Mouse (Mus musculus): ENCODE measurements around the gene Ddx43. TPM values are rescaled to one million over a fixed set of nuclear protein-coding genes. Genes with fewer than 3 reads are reported as not detected.

The Ddx43 gene
- total and polyA plus RNA-seq, 2 experiments from 2014 or later = 0.31 TPM; not detected in 1

GRCm38 (mm10) chr9:78427362-78427781 is 31.8 kb downstream of the Ddx43 start:
- Histone ChIP-seq H3K4me1 (ENCODE audit: insufficient read depth, low read length) (no peaks in the 10 kb centered on the region), H3K9me3 (ENCODE audit: low read length) (no peaks in the 10 kb centered on the region), H3K27ac (ENCODE audit: low read depth, low read length) (no peak overlapping the region), H3K27me3 (ENCODE audit: insufficient read depth, low read length) (no peaks in the 10 kb centered on the region), H3K36me3 (ENCODE audit: insufficient read depth, low read length) (no peaks in the 10 kb centered on the region), H3K4me3 (ENCODE audit: low read depth, low read length) (peak overlapping the region; percentile 32), H3K9ac (replicated peaks; ENCODE audit: low read length, poor library complexity, severe bottlenecking) (0 out of 2 replicates have a peak overlapping the region, but pooled peaks have one; percentile 14), H3K4me2 (ENCODE audit: low read depth, low read length, poor library complexity, severe bottlenecking) (peak overlapping the region; percentile 57)
- 41% methylated on average over 23 of the region's 27 CpGs for WGBS
- TF ChIP-seq CTCF (IDR thresholded peaks at IDR 0.05) = no peak
- ATAC-seq (ENCODE audit: low FRiP score) = peak; percentile 44; the same call in 1 of the 2 replicates
- no peak for DNase-seq (ENCODE audit: low spot score)

- no peak for ATAC-seq (ENCODE audit: low FRiP score)
Observed at GRCm38 (mm10) chr9:78428185-78428584, 32.6 kb downstream of the Ddx43 start.

GRCm38 (mm10) chr9:78428870-78429432 is 33.4 kb downstream of the Ddx43 start:
- 83% methylated on average over 4 of the region's 4 CpGs for WGBS
- H3K27ac ChIP-seq (ENCODE audit: low read depth, low read length) = no peak overlapping the region
- no peak overlapping the region for H3K9ac ChIP-seq (replicated peaks; ENCODE audit: low read length, poor library complexity, severe bottlenecking)
- ATAC-seq (ENCODE audit: low FRiP score) = 0 out of 2 replicates have a peak, but pooled peaks have one; percentile 34
- H3K9me3 ChIP-seq (ENCODE audit: low read length) = no peaks in the 10 kb centered on the region
- H3K4me3 ChIP-seq (ENCODE audit: low read depth, low read length) = no peak overlapping the region
- DNase-seq (ENCODE audit: low spot score) = no peak
- no peaks in the 10 kb centered on the region for H3K36me3 ChIP-seq (ENCODE audit: insufficient read depth, low read length)
- H3K27me3 ChIP-seq (ENCODE audit: insufficient read depth, low read length) = no peaks in the 10 kb centered on the region
- no peak for TF ChIP-seq CTCF (IDR thresholded peaks at IDR 0.05)
- no peaks in the 10 kb centered on the region for H3K4me1 ChIP-seq (ENCODE audit: insufficient read depth, low read length)
- H3K4me2 ChIP-seq (ENCODE audit: low read depth, low read length, poor library complexity, severe bottlenecking) = no peak overlapping the region

More at GRCm38 (mm10) chr9:78428185-78428584, 32.6 kb downstream of the Ddx43 start:
- DNase-seq (ENCODE audit: low spot score) = no peak
- no peak for TF ChIP-seq CTCF (IDR thresholded peaks at IDR 0.05)
- Histone ChIP-seq H3K9me3 (ENCODE audit: low read length) (no peaks in the 10 kb centered on the region), H3K4me1 (ENCODE audit: insufficient read depth, low read length) (no peaks in the 10 kb centered on the region), H3K27me3 (ENCODE audit: insufficient read depth, low read length) (no peaks in the 10 kb centered on the region), H3K4me3 (ENCODE audit: low read depth, low read length) (no peak overlapping the region), H3K36me3 (ENCODE audit: insufficient read depth, low read length) (no peaks in the 10 kb centered on the region), H3K27ac (ENCODE audit: low read depth, low read length) (no peak overlapping the region), H3K4me2 (ENCODE audit: low read depth, low read length, poor library complexity, severe bottlenecking) (no peak overlapping the region), H3K9ac (replicated peaks; ENCODE audit: low read length, poor library complexity, severe bottlenecking) (no peak overlapping the region)
- 73% methylated on average over 6 of the region's 6 CpGs for WGBS

GRCm38 (mm10) chr9:78429551-78429950 is 34.0 kb downstream of the Ddx43 start:
- TF ChIP-seq CTCF (IDR thresholded peaks at IDR 0.05) = no peak
- Histone ChIP-seq H3K27ac (ENCODE audit: low read depth, low read length) (no peak overlapping the region), H3K4me1 (ENCODE audit: insufficient read depth, low read length) (no peaks in the 10 kb centered on the region), H3K4me3 (ENCODE audit: low read depth, low read length) (no peak overlapping the region), H3K27me3 (ENCODE audit: insufficient read depth, low read length) (no peaks in the 10 kb centered on the region), H3K4me2 (ENCODE audit: low read depth, low read length, poor library complexity, severe bottlenecking) (no peak overlapping the region), H3K9ac (replicated peaks; ENCODE audit: low read length, poor library complexity, severe bottlenecking) (no peak overlapping the region), H3K36me3 (ENCODE audit: insufficient read depth, low read length) (no peaks in the 10 kb centered on the region), H3K9me3 (ENCODE audit: low read length) (no peaks in the 10 kb centered on the region)
- ATAC-seq (ENCODE audit: low FRiP score) = no peak
- DNase-seq (ENCODE audit: low spot score) = no peak
- WGBS = 61% methylated on average over 2 of the region's 2 CpGs

GRCm38 (mm10) chr9:78430486-78430885 is 34.9 kb downstream of the Ddx43 start:
- no peak overlapping the region for H3K27ac ChIP-seq (ENCODE audit: low read depth, low read length)
- no peaks in the 10 kb centered on the region for H3K36me3 ChIP-seq (ENCODE audit: insufficient read depth, low read length)
- 74% methylated on average over 6 of the region's 6 CpGs for WGBS
- H3K4me1 ChIP-seq (ENCODE audit: insufficient read depth, low read length) = no peaks in the 10 kb centered on the region
- no peak overlapping the region for H3K9ac ChIP-seq (replicated peaks; ENCODE audit: low read length, poor library complexity, severe bottlenecking)
- DNase-seq (ENCODE audit: low spot score) (no peak), ATAC-seq (ENCODE audit: low FRiP score) (no peak)
- H3K4me3 ChIP-seq (ENCODE audit: low read depth, low read length) = no peak overlapping the region
- no peak for TF ChIP-seq CTCF (IDR thresholded peaks at IDR 0.05)
- H3K4me2 ChIP-seq (ENCODE audit: low read depth, low read length, poor library complexity, severe bottlenecking) = no peak overlapping the region
- no peaks in the 10 kb centered on the region for H3K27me3 ChIP-seq (ENCODE audit: insufficient read depth, low read length)
- H3K9me3 ChIP-seq (ENCODE audit: low read length) = no peaks in the 10 kb centered on the region

- Histone ChIP-seq H3K27me3 (ENCODE audit: insufficient read depth, low read length) (no peaks in the 10 kb centered on the region), H3K27ac (ENCODE audit: low read depth, low read length) (no peak overlapping the region), H3K4me1 (ENCODE audit: insufficient read depth, low read length) (no peaks in the 10 kb centered on the region), H3K4me3 (ENCODE audit: low read depth, low read length) (no peak overlapping the region), H3K36me3 (ENCODE audit: insufficient read depth, low read length) (no peaks in the 10 kb centered on the region), H3K4me2 (ENCODE audit: low read depth, low read length, poor library complexity, severe bottlenecking) (no peak overlapping the region), H3K9me3 (ENCODE audit: low read length) (no peaks in the 10 kb centered on the region), H3K9ac (replicated peaks; ENCODE audit: low read length, poor library complexity, severe bottlenecking) (no peak overlapping the region)
- DNase-seq (ENCODE audit: low spot score) (no peak), ATAC-seq (ENCODE audit: low FRiP score) (no peak)
- WGBS = 91% methylated on average over 5 of the region's 5 CpGs
- no peak for TF ChIP-seq CTCF (IDR thresholded peaks at IDR 0.05)
Observed at GRCm38 (mm10) chr9:78432471-78432870, 36.9 kb downstream of the Ddx43 start.
